Mouse (Mus musculus) stomach, postnatal 0 days (tissue): ENCODE measurements around the gene Gm47791. TPM values are rescaled to one million over a fixed set of nuclear protein-coding genes. Genes with fewer than 3 reads are reported as not detected.

Experiments used
- ATAC-seq: fragments of 200-750 bp; cut with Nextera tagmentation; 2 replicates; pipeline ENCODE4 v1.8.0; 2017; ENCODE audit not compliant: low FRiP score, low TSS enrichment
- DNase-seq: peaks from one replicate; pipeline ENCODE4 v3.0.0-alpha.2; 2016; ENCODE audit warnings: low spot score
- H3K27ac ChIP-seq: fragments of 300-500 bp; sonication (generic); replicated peaks from 2 replicates; pipeline ENCODE4 v1.5.1; 2014; ENCODE audit warnings: mild to moderate bottlenecking, control low read depth
- H3K27me3 ChIP-seq: fragments of 300-500 bp; sonication (generic); 2 replicates; pipeline ENCODE4 v1.6.1; 2014; ENCODE audit warnings: low read length; ENCODE audit not compliant: control insufficient read depth, insufficient read depth
- H3K36me3 ChIP-seq: fragments of 300-500 bp; sonication (generic); 2 replicates; pipeline ENCODE4 v1.6.1; 2014; ENCODE audit warnings: low read length, mixed read lengths; ENCODE audit not compliant: control insufficient read depth, insufficient read depth
- H3K4me1 ChIP-seq: fragments of 300-500 bp; sonication (generic); replicated peaks from 2 replicates; pipeline ENCODE4 v1.6.1; 2014; ENCODE audit warnings: antibody characterized with exemption; ENCODE audit not compliant: control insufficient read depth, insufficient read depth
- H3K4me2 ChIP-seq: fragments of 300-500 bp; sonication (generic); replicated peaks from 2 replicates; pipeline ENCODE4 v1.6.1; 2014; ENCODE audit warnings: low read depth, mild to moderate bottlenecking, control low read depth, moderate library complexity
- H3K4me3 ChIP-seq: fragments of 300-500 bp; sonication (generic); 2 replicates; pipeline ENCODE4 v1.5.1; 2014; ENCODE audit warnings: low read depth, low read length, control low read depth
- H3K9ac ChIP-seq: fragments of 300-500 bp; sonication (generic); 2 replicates; pipeline ENCODE4 v1.6.1; 2014; ENCODE audit warnings: mild to moderate bottlenecking, low read length, control low read depth, mixed read lengths
- H3K9me3 ChIP-seq: fragments of 300-500 bp; sonication (generic); 2 replicates; pipeline ENCODE4 v1.6.1; 2016; ENCODE audit warnings: low read length; ENCODE audit not compliant: control insufficient read depth
- CTCF ChIP-seq: IDR thresholded peaks from 2 replicates; pipeline ENCODE4 v1.5.1; 2016; ENCODE audit warnings: antibody characterized with exemption, low read depth, mild to moderate bottlenecking, moderate library complexity
- EP300 ChIP-seq: optimal IDR thresholded peaks from 2 replicates; pipeline ENCODE3; 2016; ENCODE audit warnings: antibody characterized with exemption
- WGBS: fragments of 180-500 bp; shearing (Covaris S2); extraction: QIAGEN DNeasy Blood & Tissue Kit; methylation state at CpG from one replicate; pipeline ENCODE4 v1.1.7; 2014; 5-methylcytosine and 5-hydroxymethylcytosine counted together
- polyA plus RNA-seq: library from polyadenylated mRNA; unstranded; fragments of >200 nt; fragmentation: Nextera tagmentation; extraction: Ambion mirVana; gene quantifications from 2 replicates; pipeline ENCODE4 v1.2.1, GENCODE M21; 2015

Gene Gm47791
- polyA plus RNA-seq, 1 experiment from 2014 or later, result not detected

DNA sequence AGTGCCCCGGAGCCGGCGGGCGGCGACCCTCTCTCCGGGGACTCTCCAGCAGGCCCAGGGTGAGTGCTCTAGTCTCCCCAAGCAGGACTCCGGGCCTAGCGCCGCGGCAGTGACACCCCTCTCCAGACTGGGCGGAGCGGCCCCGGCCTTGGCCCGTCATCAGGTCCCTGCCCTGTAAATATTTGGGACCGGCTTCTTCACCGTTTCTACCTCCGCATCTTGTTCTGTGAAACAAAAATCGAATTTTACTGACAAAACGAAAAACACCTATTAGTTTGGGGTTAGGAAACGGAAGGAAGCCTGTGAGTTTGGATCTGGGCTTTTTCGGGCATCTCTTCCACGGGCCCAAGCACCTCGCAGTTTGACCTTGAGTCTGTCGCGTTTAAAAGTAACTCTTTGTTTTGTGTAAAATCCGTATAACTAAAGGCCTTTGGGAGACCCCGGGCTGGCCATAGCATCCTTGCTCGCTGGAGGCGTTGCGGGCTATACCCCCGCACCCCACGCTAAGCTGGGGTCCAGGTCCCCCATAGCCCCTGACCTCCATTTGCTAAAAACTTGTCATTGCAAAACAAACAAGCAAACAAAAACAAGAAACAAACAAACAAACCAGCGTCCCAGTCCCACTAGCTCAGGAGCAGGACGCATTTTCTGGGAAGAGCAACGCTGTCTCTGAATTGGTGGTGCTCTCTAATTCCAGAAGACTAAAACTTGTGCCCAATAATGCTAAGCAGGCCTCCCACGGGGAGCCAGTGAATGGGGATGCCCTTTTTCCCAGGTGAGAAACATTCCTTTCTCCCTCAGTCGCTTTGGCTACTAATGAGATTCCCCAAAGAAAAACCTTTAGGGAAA, 45.8 kb downstream of the Gm47791 start:
- Histone ChIP-seq H3K4me2 (peak overlapping the region; percentile 94), H3K27me3 (no peaks in the 10 kb centered on the region), H3K4me3 (peak overlapping the region; percentile 95), H3K27ac (peak overlapping the region; percentile 88), H3K9me3 (no peaks in the 10 kb centered on the region), H3K9ac (peak overlapping the region; percentile 97), H3K4me1 (peaks cover 2% of the 10 kb centered on the region; the same call in 1 of the 2 replicates), H3K36me3 (peaks cover 5% of the 10 kb centered on the region)
- DNase-seq, result no peak
- under 1% methylated on average over 37 of the region's 37 CpGs for WGBS
- ATAC-seq, result peak; percentile 98
- TF ChIP-seq EP300 (no peak), CTCF (no peak)

GRCm38 (mm10) chr1:82724339-82725025, 46.6 kb downstream of the Gm47791 start, which contains the start of gene Mff:
Mff (plus strand) TSS chr1:82724890.
- ATAC-seq (peak; percentile 99), DNase-seq (peak; percentile 93)
- peak within 1 kb of the TSS; percentile 97 for H3K9ac ChIP-seq
- peak within 1 kb of the TSS; percentile 94 for H3K4me2 ChIP-seq
- peak within 1 kb of the TSS; percentile 95 for H3K4me3 ChIP-seq
- 10% methylated on average over 38 of the region's 38 CpGs for WGBS
- no peaks in the 10 kb centered on the region for H3K9me3 ChIP-seq
- TF ChIP-seq CTCF, result no peak
- no peak for TF ChIP-seq EP300
- peaks cover 2% of the 10 kb centered on the region; the same call in 1 of the 2 replicates for H3K4me1 ChIP-seq
- peak within 1 kb of the TSS; percentile 88 for H3K27ac ChIP-seq
- peaks cover 3% of the 10 kb centered on the region; the same call in 1 of the 2 replicates for H3K36me3 ChIP-seq
- no peaks in the 10 kb centered on the region for H3K27me3 ChIP-seq

Other genes with a start within 250 kb of the Gm47791 start
- 0.31 and 0.61 TPM in 2 replicates for gene Col4a4, start 184.4 kb downstream of the Gm47791 start, polyA plus RNA-seq
- gene Col4a3, start 184.3 kb downstream of the Gm47791 start, polyA plus RNA-seq, result 0.36 and 0.42 TPM in 2 replicates
- gene Mff, start 46.4 kb downstream of the Gm47791 start, polyA plus RNA-seq, result 149 and 151 TPM in 2 replicates
- gene Tm4sf20, start 2.8 kb downstream of the Gm47791 start, polyA plus RNA-seq, result 0.21 and 1.0 TPM in 2 replicates
- gene Agfg1, start 68.2 kb upstream of the Gm47791 start, polyA plus RNA-seq, result 18.2 and 18.8 TPM in 2 replicates
- gene A030005L19Rik, start 142.1 kb upstream of the Gm47791 start, polyA plus RNA-seq, result not detected in 2 replicates
- not detected in 2 replicates for gene A030014E15Rik, start 153.7 kb upstream of the Gm47791 start, polyA plus RNA-seq
- not detected in 2 replicates for gene Gm6217, start 160.2 kb upstream of the Gm47791 start, polyA plus RNA-seq
- not detected in 2 replicates for gene A030003K21Rik, start 172.1 kb upstream of the Gm47791 start, polyA plus RNA-seq
- not detected in 2 replicates for gene Gm7544, start 184.8 kb upstream of the Gm47791 start, polyA plus RNA-seq
- gene Gm47955, start 189.0 kb upstream of the Gm47791 start, polyA plus RNA-seq, result not detected in 2 replicates
- gene Gm47959, start 229.3 kb upstream of the Gm47791 start, polyA plus RNA-seq, result not detected in 2 replicates